Mouse (Mus musculus) left cerebral cortex, postnatal 10 days (tissue): ENCODE measurements at regions not wholly inside any gene's neighbourhood (a gene's known extent, or its start where the extent isn't known, plus 50 kb on each side); places are given as distances from the start of the nearest gene placed in this dataset.

ENCODE experiments used
- DNase-seq, 2 experiments: peaks; one replicate each; pipeline ENCODE4 v3.0.0; 2021 to 2022; ENCODE audit warnings: low spot score in 2 of 2, mixed read lengths in 1 of 2; ENCODE audit errors: extremely low spot score in 1 of 2
- intact Hi-C: fragments of 180-260 bp; cut with DNase I; formaldehyde crosslinking; loops from one replicate; pipeline ENCODE4 v1.15.1; 2025

DNA sequence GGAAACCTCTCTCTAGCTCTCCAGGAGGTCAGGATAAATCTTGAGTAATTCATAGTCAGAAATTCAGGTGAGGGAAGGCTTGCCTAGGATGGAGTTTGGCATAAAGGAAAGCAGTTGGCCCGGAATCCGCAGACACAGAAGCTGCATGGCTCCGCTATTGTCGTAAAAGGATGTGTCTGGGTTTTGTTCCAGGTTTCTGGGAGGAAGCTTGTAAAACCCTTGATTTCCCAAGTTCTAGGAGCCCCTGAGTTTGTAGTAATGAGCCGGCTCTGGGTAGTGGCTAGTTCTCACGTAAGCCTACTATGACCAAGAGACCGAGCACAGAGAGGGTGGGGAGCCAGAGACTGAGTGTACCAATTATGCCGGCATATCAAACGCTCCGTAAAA is 52.7 kb upstream of the Gm21915 start:
- intact Hi-C loops = loop anchor here (10.0 kb wide), 1 partner anchor 203 kb away; no protein-coding TSS in a partner anchor
- DNase-seq = no peak

DNA sequence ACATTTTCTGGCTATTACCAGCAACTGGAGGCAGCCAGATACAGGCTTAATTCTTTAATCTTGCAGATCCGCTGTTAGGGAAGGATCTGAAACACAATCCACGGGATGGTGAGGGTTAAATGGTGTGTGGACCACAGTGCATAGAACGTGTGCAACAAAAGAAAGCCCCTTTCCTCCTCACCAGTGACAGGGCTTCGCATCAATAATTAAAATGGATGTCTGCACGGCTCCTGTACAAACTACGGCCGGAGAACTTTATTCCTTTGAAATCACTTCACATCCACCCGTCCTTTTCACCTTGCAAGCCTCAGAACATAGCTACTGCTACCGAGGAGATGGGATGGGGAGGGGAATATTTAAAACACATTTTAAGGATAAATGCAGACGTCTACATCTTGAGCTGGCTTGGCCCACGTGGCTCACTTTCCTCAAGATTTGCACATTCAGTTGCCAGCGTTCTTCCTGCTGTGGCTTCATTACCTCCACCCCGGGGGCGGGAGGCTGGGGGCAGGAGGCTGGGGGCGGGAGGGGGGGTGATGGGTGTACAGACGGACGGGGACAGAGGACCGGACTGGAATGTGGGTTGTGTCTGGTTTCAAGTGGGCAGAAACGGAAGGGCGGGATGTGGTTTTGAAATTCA is 53.3 kb upstream of the Gm21915 start:
- intact Hi-C loops = loop anchor here (10.0 kb wide), 1 partner anchor 202 kb away; no protein-coding TSS in a partner anchor
- no peak for DNase-seq

DNA sequence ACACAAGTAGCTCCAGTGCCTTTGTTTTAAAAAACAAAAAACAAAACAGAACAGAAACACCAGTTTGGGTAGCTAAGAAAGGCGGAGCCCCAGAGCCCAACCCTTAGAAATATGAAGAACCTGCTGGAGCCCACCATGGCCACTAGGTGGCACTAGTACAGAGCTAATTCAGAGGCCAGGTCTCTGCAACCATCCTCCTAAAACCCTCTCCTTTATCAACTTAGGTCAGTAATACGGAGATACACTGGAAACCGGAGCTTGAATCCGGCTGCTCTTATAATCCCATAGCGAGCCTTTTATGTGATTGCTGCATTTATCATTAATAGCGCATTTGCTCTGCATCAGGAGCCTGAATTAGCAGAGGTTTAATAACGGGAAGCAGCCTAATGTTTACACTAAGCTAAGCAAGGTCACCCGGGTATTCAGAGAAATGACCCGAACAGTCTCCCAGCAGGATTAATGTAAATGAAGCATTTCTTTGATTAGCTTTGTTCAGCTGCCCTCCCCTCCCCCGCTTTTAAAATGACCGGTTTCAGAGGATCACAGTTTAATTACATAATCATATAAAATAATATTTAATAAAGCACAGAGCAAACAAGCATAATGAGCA is 53.9 kb upstream of the Gm21915 start:
- intact Hi-C loops = loop anchor here (10.0 kb wide), 1 partner anchor 202 kb away; no protein-coding TSS in a partner anchor
- DNase-seq = peak; percentile 72 to 79

DNA sequence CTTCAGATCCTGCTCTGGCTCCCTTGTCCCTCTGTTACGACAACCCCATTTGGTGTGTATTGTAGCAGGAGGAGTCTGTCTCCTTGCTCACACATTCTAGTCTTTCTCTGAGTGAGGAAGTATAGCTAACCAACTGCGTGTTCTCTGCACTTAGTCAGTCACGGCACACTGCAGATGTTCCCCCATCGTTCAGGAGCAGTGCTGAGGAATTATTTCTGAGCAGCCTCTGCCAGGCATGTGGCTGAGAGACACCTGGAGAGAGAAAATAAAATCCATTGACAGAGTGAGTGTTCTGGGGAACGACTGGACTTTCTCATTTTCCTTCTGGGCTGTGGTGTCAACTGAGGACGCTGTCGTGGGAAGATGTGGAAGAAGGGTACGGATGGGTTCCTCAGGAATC is 54.5 kb upstream of the Gm21915 start:
- DNase-seq = no peak
- intact Hi-C loops = loop anchor here (10.0 kb wide), 1 partner anchor 201 kb away; no protein-coding TSS in a partner anchor

DNA sequence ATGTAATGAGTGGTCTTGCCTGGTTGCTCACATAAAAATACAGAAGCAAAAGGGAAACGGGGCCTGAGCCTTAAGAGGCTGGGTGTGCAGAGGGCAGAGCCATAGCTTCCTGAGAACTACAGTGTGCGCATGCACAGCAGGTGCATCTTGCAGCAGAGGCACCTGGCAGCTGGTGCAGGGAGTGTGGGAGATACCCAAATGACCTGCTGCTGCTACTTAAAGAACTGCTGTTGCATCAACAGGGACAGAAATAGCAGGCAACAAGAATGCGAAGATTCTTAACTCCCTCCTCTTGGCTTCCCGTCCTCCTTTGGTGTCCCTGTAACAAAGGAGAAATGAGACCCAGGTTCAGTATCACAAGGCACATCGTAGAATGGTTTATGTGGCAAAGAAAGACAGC is 56.3 kb upstream of the Gm21915 start:
- intact Hi-C loops = loop anchor here (10.0 kb wide), 1 partner anchor 199 kb away; no protein-coding TSS in a partner anchor
- DNase-seq = no peak

DNA sequence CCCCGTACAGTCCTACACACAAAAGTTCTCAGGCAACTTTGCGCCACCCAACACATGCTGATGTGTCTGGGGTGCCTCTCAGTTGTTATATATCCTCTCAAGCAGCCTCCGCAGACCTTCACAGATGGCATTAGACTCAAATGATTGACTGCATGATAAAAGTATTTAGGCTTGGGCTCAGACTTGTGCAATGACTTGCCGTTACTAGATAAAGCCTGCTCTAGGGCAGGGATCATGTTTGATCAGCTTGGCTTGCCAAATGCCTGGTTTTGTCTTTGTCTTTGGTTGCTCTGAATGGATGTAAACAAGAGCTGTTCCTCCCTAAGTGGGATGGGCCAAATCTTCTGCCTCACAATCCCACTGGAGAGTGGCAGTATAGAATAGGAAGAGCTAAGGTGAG is 57.2 kb upstream of the Gm21915 start:
- DNase-seq = no peak
- intact Hi-C loops = loop anchor here (10.0 kb wide), 1 partner anchor 198 kb away; no protein-coding TSS in a partner anchor

DNA sequence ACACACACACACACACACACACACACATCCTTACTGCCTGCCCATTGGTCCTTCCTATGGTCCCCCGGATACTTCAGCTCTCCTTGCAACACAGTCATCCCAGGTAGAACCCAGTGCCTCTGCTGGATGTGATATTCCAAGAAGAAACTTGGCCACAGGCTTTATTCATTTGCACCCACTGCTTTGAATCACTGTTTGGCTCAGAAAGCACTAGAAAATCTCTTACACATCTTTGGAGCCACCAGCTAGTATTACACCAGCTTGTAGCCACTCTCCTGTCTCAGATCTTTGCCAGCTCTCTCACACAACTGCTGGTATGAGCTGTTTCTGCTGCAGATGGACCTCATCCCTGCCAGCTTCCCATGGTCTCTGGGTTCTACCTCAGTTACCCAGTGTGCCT is 57.7 kb upstream of the Gm21915 start:
- DNase-seq = no peak
- intact Hi-C loops = loop anchor here (10.0 kb wide), 1 partner anchor 198 kb away; no protein-coding TSS in a partner anchor

DNA sequence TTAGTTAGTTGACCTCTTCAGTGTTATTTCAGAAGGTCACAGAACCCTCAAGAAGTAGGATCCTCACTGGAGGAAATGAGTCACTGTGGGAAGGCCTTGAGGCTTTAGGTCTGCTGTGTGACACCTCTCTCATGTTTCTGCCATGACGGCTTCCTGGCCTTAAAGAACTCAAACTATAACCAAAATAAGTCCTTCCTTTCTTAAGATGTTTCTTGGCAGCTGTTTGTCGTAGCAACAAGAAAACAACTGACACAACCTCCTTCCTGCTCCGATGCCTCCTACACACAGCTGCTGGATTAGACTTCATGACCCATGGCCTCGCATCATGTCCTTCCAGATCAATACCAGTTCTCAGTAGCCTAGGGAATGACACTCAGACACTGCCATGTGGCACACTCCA is 58.1 kb upstream of the Gm21915 start:
- DNase-seq = no peak
- intact Hi-C loops = loop anchor here (10.0 kb wide), 1 partner anchor 198 kb away; no protein-coding TSS in a partner anchor

DNA sequence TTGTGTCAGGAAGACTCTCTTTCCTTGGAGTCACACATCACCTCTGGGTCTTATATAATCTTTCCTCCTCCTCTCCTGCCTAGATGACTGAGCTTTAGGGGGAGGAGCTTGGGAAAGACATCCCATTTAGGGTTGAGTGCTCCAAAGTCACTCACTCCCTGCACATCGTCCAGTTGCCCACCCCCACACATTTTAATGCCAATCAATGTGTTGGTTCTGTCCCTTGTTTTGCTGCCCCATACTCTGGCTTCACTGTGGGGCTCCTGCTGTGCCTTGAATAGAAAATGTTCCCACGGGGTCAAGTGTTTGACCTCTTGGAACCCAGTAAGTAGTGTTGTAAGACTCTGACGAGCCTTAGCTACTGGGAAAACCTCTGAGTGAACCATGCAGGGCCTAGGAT is 58.8 kb upstream of the Gm21915 start:
- no peak for DNase-seq
- intact Hi-C loops = loop anchor here (10.0 kb wide), 1 partner anchor 197 kb away; no protein-coding TSS in a partner anchor

DNA sequence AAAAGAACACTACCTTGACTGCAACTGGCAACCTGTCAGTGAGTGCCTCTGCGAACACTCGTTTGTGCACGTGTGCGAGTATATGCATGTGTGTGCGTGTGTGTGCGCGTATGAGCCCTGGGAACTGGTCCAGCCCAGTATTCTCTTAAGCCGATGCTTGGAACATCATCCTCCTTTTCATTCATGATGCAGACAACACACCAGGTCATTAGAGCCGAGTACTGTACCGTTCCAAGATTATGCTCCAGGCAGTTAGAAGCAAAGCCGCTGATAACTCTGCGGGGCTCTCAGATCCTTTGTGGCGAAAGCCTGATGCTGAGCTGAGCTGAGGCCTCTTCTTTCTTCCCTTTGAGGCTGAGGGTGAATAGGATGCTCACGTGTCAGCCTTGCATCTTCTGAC is 61.8 kb upstream of the Gm21915 start:
- intact Hi-C loops = no loop called here
- DNase-seq = no peak

DNA sequence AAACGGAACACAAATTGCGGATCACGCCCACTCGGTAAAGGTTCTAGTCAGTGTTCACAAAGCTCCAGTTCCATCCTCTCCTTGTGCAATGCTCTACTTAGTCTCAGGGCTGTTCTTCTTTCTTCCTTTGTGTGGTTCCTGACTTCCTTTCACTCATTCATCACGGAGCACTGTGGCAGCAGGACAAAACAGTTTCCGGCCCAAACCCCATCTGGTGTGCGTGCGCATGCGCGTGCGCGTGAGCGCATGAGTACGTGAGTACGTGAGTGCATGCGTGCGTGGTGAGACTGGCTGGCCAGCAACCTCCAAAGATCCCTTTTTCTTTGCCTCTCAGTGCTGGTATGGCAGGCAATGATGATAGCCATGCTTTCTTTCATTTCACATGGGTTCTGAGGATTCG is 62.5 kb upstream of the Gm21915 start:
- no peak for DNase-seq
- intact Hi-C loops = no loop called here

DNA sequence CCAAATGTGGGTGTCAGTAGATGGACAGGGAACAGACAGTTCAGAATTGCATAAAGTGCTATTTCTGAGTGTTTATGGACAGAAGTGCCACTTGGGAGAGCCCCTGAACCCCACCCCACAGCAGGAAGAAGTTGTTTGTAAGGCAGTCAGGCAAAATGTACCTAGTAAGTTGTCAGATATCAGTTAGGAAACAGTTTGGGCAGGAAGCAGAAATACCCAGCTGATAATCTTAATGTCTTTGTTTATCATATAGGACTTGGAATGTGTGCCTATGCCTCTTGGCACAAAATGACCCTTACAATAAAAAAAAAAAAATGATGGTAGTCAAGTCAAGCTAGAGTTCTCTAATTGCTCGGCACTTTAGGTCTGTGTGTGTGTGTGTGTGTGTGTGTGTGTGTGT is 66.9 kb upstream of the Gm21915 start:
- DNase-seq = no peak
- intact Hi-C loops = no loop called here

DNA sequence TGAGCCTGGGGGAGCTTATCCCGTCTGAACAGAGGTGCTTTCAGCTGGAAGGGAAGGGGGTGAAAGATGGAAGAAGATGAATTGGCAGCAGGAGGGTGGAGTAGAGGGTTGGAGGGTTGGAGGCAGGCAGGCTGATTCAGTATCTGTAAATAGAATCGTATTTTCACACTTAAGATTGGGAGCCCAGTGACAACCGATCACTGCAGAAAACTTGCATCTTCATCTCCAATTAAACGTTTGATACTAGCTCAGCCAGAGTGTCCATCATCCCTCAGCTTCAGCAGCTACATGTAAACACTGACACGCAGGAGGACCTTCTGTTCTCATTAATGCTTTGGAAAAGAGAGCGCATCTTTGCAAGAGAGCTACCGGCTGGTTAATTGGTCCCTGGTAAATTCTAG is 67.2 kb upstream of the Gramd1b start:
- intact Hi-C loops = no loop called here
- DNase-seq = no peak

DNA sequence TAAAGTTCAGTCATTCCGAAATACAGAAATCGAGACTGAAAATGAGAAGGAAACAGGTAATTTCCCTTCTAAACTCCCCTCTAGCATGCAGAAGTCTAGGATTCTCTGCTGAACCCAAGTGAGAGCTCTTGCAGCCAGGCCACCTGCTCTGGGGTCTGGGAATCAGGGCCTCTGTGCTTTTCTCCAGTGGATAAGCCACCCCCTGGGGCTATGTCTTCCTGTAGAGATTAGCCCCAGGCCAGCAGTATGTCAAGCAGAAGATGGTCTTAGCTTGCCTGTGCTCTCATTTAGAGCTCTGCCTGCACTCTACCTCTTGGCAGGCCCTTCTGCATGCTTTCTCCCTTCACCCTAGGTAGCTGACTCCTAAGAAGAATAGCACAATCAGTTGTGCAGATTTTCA is 56.2 kb upstream of the Gramd1b start:
- no peak for DNase-seq
- intact Hi-C loops = no loop called here

DNA sequence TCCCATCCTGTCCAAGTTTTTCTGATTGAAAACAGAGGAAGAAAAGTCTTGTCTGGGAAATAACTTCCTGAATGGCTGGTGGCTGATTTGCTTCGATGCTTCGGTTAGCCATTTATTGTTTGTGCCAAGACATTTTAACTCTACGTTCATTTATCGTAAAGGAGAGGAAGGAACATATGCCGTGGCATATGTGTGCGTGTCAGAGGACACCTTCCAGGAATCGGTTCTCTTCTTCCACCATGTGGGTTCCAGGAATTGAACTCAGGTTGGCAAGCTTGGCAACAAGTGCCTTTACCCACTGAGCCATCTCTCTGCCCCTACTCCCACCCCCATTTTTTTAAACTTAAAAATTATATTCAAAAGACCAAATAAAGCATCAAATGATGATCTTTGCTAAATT is 55.4 kb upstream of the Gramd1b start:
- intact Hi-C loops = no loop called here
- no peak for DNase-seq

DNA sequence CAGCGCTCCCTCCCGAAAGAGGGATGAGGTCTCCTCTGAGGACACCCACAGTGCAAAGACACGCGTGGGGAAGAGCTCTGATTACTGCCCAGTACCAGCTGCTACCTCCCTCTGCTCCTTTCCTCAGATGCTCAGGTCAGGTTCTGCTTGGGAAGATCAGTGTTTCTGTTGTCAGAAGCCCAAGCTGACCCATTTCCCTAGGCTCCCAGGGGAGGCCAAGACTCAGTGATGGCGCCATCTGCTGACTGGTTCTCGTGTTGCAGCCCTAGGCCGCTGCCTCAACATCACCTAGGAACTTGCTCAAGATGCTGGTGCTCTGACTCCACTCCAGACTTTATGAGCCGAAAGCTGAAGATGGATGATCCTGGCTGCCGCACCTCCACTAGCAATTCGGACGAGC is 52.4 kb upstream of the Gramd1b start:
- DNase-seq = peak; percentile 60 to 75

DNA sequence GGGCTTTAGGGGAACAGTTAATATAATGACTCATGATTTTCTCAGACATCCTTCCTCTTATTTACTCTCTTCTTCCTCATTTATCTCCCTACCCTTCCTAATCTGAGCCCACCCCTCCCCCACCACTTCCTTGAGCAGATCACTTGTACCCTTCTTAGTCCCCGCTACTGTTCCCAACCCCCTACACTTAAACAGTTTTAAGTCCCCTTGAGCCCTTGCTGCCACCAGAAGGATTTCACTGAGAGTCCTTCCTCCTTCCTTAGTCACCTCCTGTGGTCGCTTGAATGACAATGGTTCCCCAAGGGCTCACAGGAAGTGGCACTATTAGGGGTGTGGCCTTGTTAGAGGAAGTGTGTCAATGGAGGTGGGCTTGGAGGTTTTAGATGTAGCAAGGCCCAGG is 50.7 kb upstream of the Gramd1b start:
- intact Hi-C loops = loop anchor here (2.0 to 5.0 kb wide), 2 partner anchors 130 to 167 kb away; no protein-coding TSS in a partner anchor
- DNase-seq = peak in 1 of 2 experiments; percentile 51

More for the DNA sequence above, 52.4 kb upstream of the Gramd1b start:
- intact Hi-C loops = loop anchor here (2.0 to 5.0 kb wide), 2 partner anchors 131 to 169 kb away; no protein-coding TSS in a partner anchor
